Mouse (Mus musculus): ENCODE data around the gene Clptm1l.

DNA sequence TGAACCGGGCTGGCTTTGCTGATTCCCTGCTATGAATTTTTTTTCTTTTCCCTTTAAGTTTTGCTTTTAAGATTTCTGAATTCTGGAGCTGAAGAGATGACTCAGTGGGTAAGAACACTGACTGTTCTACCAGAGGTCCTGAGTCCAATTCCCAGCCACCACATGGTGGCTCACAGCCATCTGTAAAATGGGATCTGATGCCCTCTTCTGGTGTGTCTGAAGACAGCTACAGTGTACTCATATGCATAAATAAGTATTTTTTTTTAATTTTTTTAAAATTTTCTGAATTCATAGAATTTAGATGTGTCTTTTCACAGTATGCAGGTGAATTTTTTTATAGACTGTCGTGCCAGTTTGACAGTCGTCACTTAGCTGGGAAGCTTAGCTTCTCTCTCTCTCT is 28.0 kb downstream of the Clptm1l start:
- no peak for TF ChIP-seq CTCF (conservative IDR thresholded peaks at IDR 0.05; ENCODE audit: insufficient read depth, insufficient read length, low read depth, low read length)
- no peak for TF ChIP-seq POLR2A (IDR thresholded peaks at IDR 0.05; ENCODE audit: low read depth, low read length)
